Mouse (Mus musculus): Measurements from ENCODE around the gene Tor4a. TPM values are rescaled to one million over a fixed set of nuclear protein-coding genes. Genes with fewer than 3 reads are reported as not detected.

The Tor4a gene
- polyA plus RNA-seq, 1 experiment from 2014 or later, result 3.1 TPM

DNA sequence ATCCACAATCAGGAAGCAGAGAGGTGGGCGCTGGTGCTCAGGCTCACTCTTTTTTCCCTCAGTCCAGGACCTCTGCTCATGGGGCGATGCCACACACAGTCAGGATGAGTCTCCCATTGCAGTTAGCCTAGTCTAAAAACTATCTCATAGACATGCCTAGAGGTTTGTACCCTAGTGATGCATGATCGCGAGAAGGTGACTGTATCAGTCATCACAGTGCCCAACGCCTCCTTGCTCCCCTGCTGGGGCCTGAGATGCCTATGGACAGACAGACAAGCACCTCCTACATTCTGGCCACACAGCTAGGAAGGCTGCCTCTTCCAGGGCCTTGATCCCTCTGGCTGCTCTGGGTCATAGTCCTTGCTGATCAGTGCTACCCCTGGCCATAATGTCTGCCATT lies 49.3 kb downstream of the Tor4a start:
- DNase-seq (ENCODE audit: low spot score), result no peak
- Histone ChIP-seq H3K36me3 (ENCODE audit: control insufficient read depth, insufficient read depth, low read length) (no peaks in the 10 kb centered on the region), H3K4me1 (ENCODE audit: control insufficient read depth, insufficient read depth, low read length) (no peaks in the 10 kb centered on the region), H3K9me3 (ENCODE audit: control insufficient read depth, low read length) (no peaks in the 10 kb centered on the region), H3K4me3 (ENCODE audit: low read depth, low read length) (no peak overlapping the region), H3K27me3 (ENCODE audit: control insufficient read depth, insufficient read depth, low read length) (no peaks in the 10 kb centered on the region), H3K4me2 (ENCODE audit: low read depth, severe bottlenecking) (no peak overlapping the region), H3K9ac (ENCODE audit: low read length) (no peak overlapping the region), H3K27ac (replicated peaks; ENCODE audit: low read depth, low read length) (no peak overlapping the region)
- ATAC-seq (ENCODE audit: insufficient number of reproducible peaks, low FRiP score, low TSS enrichment, low read depth), result no peak
- WGBS, result 83% methylated on average over 5 of the region's 5 CpGs

DNA sequence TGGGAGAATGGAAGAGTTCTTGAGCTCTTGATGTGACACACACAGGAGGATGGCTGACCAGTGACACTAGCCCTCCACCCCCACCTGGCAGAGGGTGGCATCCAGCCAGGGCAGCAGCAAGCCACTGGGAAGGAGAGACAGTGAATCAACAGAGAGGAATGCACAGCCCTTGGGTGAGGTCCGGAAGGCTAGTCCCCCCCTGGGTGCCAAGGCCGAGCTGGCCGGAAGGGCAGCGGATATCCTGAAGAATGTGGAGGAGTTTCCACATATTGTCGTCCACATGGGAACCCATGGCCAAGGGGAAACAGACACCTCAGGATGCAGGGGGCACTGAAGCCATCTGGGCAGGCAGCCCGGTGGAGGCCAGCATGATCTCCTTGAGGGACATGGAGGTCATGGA lies 51.3 kb downstream of the Tor4a start:
- Histone ChIP-seq H3K4me3 (ENCODE audit: low read depth, low read length) (no peak overlapping the region), H3K9ac (ENCODE audit: low read length) (no peak overlapping the region), H3K36me3 (ENCODE audit: control insufficient read depth, insufficient read depth, low read length) (no peaks in the 10 kb centered on the region), H3K9me3 (ENCODE audit: control insufficient read depth, low read length) (no peaks in the 10 kb centered on the region), H3K4me1 (ENCODE audit: control insufficient read depth, insufficient read depth, low read length) (no peaks in the 10 kb centered on the region), H3K27me3 (ENCODE audit: control insufficient read depth, insufficient read depth, low read length) (no peaks in the 10 kb centered on the region), H3K4me2 (ENCODE audit: low read depth, severe bottlenecking) (no peak overlapping the region), H3K27ac (replicated peaks; ENCODE audit: low read depth, low read length) (no peak overlapping the region)
- no peak for ATAC-seq (ENCODE audit: insufficient number of reproducible peaks, low FRiP score, low TSS enrichment, low read depth)
- DNase-seq (ENCODE audit: low spot score), result no peak
- 89% methylated on average over 6 of the region's 6 CpGs for WGBS

Other genes with a start within 250 kb of the Tor4a start
- gene Zmynd19, start 247.1 kb downstream of the Tor4a start, polyA plus RNA-seq (2014; fragmentation: Nextera tagmentation; extraction: Ambion mirVana), result 27.7 and 34.1 TPM in 2 replicates
- gene Dph7, start 234.5 kb downstream of the Tor4a start, polyA plus RNA-seq (2014; fragmentation: Nextera tagmentation; extraction: Ambion mirVana), result 30.7 and 36.6 TPM in 2 replicates
- 132 and 136 TPM in 2 replicates for gene Mrpl41, start 221.8 kb downstream of the Tor4a start, polyA plus RNA-seq (2014; fragmentation: Nextera tagmentation; extraction: Ambion mirVana)
- gene Pnpla7, start 220.9 kb downstream of the Tor4a start, polyA plus RNA-seq (2014; fragmentation: Nextera tagmentation; extraction: Ambion mirVana), result 5.4 and 6.5 TPM in 2 replicates
- gene Nsmf, start 142.5 kb downstream of the Tor4a start, polyA plus RNA-seq (2014; fragmentation: Nextera tagmentation; extraction: Ambion mirVana), result 41.7 and 42.0 TPM in 2 replicates
- gene Entpd8, start 116.6 kb downstream of the Tor4a start, polyA plus RNA-seq (2014; fragmentation: Nextera tagmentation; extraction: Ambion mirVana), result not detected in 2 replicates
- 0.24 TPM in 1 of 2 replicates, not detected in the other for gene Noxa1, start 101.7 kb downstream of the Tor4a start, polyA plus RNA-seq (2014; fragmentation: Nextera tagmentation; extraction: Ambion mirVana)
- gene Nrarp, start 16.1 kb downstream of the Tor4a start, polyA plus RNA-seq (2014; fragmentation: Nextera tagmentation; extraction: Ambion mirVana), result 8.8 and 10.0 TPM in 2 replicates
- gene Nelfb, start 14.6 kb upstream of the Tor4a start, polyA plus RNA-seq (2014; fragmentation: Nextera tagmentation; extraction: Ambion mirVana), result 103 and 106 TPM in 2 replicates
- gene Stpg3, start 17.8 kb upstream of the Tor4a start, polyA plus RNA-seq (2014; fragmentation: Nextera tagmentation; extraction: Ambion mirVana), result 0.19 TPM in 1 of 2 replicates, not detected in the other
- not detected in 2 replicates for gene Fam166a, start 21.9 kb upstream of the Tor4a start, polyA plus RNA-seq (2014; fragmentation: Nextera tagmentation; extraction: Ambion mirVana)
- 526 and 567 TPM in 2 replicates for gene Tubb4b, start 27.8 kb upstream of the Tor4a start, polyA plus RNA-seq (2014; fragmentation: Nextera tagmentation; extraction: Ambion mirVana)
- gene Slc34a3, start 37.5 kb upstream of the Tor4a start, polyA plus RNA-seq (2014; fragmentation: Nextera tagmentation; extraction: Ambion mirVana), result not detected in 2 replicates
- gene Rnf224, start 39.9 kb upstream of the Tor4a start, polyA plus RNA-seq (2014; fragmentation: Nextera tagmentation; extraction: Ambion mirVana), result not detected in 2 replicates
- gene Rnf208, start 45.4 kb upstream of the Tor4a start, polyA plus RNA-seq (2014; fragmentation: Nextera tagmentation; extraction: Ambion mirVana), result 6.5 and 8.8 TPM in 2 replicates
- not detected in 2 replicates for gene Cysrt1, start 45.6 kb upstream of the Tor4a start, polyA plus RNA-seq (2014; fragmentation: Nextera tagmentation; extraction: Ambion mirVana)
- 4.0 and 6.6 TPM in 2 replicates for gene AL732309.1, start 50.0 kb upstream of the Tor4a start, polyA plus RNA-seq (2014; fragmentation: Nextera tagmentation; extraction: Ambion mirVana)
- gene Tmem203, start 58.6 kb upstream of the Tor4a start, polyA plus RNA-seq (2014; fragmentation: Nextera tagmentation; extraction: Ambion mirVana), result 11.1 and 14.6 TPM in 2 replicates
- 5.6 and 5.7 TPM in 2 replicates for gene Tprn, start 65.7 kb upstream of the Tor4a start, polyA plus RNA-seq (2014; fragmentation: Nextera tagmentation; extraction: Ambion mirVana)
- 237 and 242 TPM in 2 replicates for gene Ssna1, start 75.6 kb upstream of the Tor4a start, polyA plus RNA-seq (2014; fragmentation: Nextera tagmentation; extraction: Ambion mirVana)
- 118 and 120 TPM in 2 replicates for gene Anapc2, start 75.6 kb upstream of the Tor4a start, polyA plus RNA-seq (2014; fragmentation: Nextera tagmentation; extraction: Ambion mirVana)
- not detected in 2 replicates for gene Tmem210, start 91.3 kb upstream of the Tor4a start, polyA plus RNA-seq (2014; fragmentation: Nextera tagmentation; extraction: Ambion mirVana)
- gene Lrrc26, start 93.0 kb upstream of the Tor4a start, polyA plus RNA-seq (2014; fragmentation: Nextera tagmentation; extraction: Ambion mirVana), result not detected in 2 replicates
- 0.60 and 1.4 TPM in 2 replicates for gene Grin1, start 122.3 kb upstream of the Tor4a start, polyA plus RNA-seq (2014; fragmentation: Nextera tagmentation; extraction: Ambion mirVana)
- gene Man1b1, start 135.5 kb upstream of the Tor4a start, polyA plus RNA-seq (2014; fragmentation: Nextera tagmentation; extraction: Ambion mirVana), result 81.9 and 97.6 TPM in 2 replicates
- 16.6 and 18.8 TPM in 2 replicates for gene Dpp7, start 159.5 kb upstream of the Tor4a start, polyA plus RNA-seq (2014; fragmentation: Nextera tagmentation; extraction: Ambion mirVana)
- gene Uap1l1, start 168.8 kb upstream of the Tor4a start, polyA plus RNA-seq (2014; fragmentation: Nextera tagmentation; extraction: Ambion mirVana), result 8.9 and 9.1 TPM in 2 replicates
- 63.0 and 69.4 TPM in 2 replicates for gene Sapcd2, start 175.4 kb upstream of the Tor4a start, polyA plus RNA-seq (2014; fragmentation: Nextera tagmentation; extraction: Ambion mirVana)
- not detected in 2 replicates for gene Entpd2, start 199.0 kb upstream of the Tor4a start, polyA plus RNA-seq (2014; fragmentation: Nextera tagmentation; extraction: Ambion mirVana)
- gene Npdc1, start 202.5 kb upstream of the Tor4a start, polyA plus RNA-seq (2014; fragmentation: Nextera tagmentation; extraction: Ambion mirVana), result 6.1 and 6.8 TPM in 2 replicates
- not detected in 2 replicates for gene Fut7, start 226.4 kb upstream of the Tor4a start, polyA plus RNA-seq (2014; fragmentation: Nextera tagmentation; extraction: Ambion mirVana)
- gene Abca2, start 231.8 kb upstream of the Tor4a start, polyA plus RNA-seq (2014; fragmentation: Nextera tagmentation; extraction: Ambion mirVana), result 3.1 and 3.8 TPM in 2 replicates